Mouse (Mus musculus) CH12.LX (cell line): Measurements from ENCODE around the gene Irs3.

Source experiments
- BHLHE40 ChIP-seq: IDR thresholded peaks from 2 replicates; pipeline ENCODE4 v1.6.1; 2011; ENCODE audit warnings: mild to moderate bottlenecking, low read depth, low read length, improper control_type of control experiment
- CTCF ChIP-seq, 2 experiments: IDR thresholded peaks in 1 of 2; conservative IDR thresholded peaks in 1 of 2; 2 replicates each; pipeline ENCODE4 v1.5.1; 2011 to 2012; ENCODE audit warnings: low read depth in 2 of 2, low read length in 2 of 2, improper control_type of control experiment in 1 of 2, inconsistent platforms in 1 of 2, mild to moderate bottlenecking in 1 of 2, moderate library complexity in 1 of 2
- MXI1 ChIP-seq: IDR thresholded peaks from 2 replicates; pipeline ENCODE4 v1.6.1; 2011; ENCODE audit warnings: mild to moderate bottlenecking, low read depth, low read length, improper control_type of control experiment

DNA sequence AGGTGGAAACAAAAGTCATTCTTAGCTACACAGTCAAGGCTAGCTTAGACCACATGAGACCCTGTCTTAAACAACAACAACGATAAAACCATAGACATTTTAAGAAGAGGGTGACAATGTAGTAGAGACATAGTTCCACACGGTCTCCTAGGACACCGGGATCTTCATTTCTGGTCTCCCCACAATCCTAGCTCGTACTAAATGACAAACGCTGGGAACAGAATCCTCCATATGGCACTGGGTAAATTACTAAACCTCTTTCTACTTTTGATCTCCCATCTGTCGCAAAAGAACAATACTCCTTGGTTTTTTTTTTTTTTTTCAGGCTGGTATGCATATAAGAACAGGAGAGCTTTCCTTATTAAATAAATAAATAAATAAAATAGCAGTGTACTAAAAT lies 37.0 kb upstream of the Irs3 start:
- TF ChIP-seq BHLHE40 (no peak), MXI1 (no peak), CTCF (conservative IDR thresholded peaks at IDR 0.05 in 1 of 2, IDR thresholded peaks at IDR 0.05 in 1 of 2; ENCODE audit: low read depth in 2 of 2, low read length in 2 of 2) (no peak)
